Mouse (Mus musculus): ENCODE results near the gene Kdm8. TPM values are rescaled to one million over a fixed set of nuclear protein-coding genes. Genes with fewer than 3 reads are reported as not detected.

Kdm8 gene
- total RNA-seq, 2 experiments from 2014 or later: 3.5 to 3.9 TPM

GRCm38 (mm10) chr7:125503374-125504092 is 59.1 kb downstream of the Kdm8 start:
- DNase-seq: no peak

DNA sequence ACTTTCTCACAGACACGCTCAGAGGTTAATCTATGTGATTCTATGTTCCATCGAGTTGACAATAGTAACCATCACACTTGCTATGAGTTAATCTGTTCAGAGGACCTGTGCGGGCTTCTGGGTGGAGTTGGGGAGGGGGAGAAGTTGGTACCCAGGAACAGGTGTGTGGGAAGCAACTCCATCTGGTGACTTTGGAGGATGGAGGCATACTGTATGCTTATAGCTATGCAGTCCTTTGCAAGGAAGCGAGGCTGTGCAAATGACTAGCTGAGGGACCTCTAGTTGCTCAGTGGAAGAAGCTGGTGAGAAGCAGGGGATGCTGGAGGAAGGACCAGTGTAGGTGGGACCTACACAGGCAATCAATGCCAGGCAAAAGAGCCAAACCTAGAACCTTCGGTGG is 60.1 kb downstream of the Kdm8 start:
- peak in 1 of 2 experiments; percentile 12 for DNase-seq

GRCm38 (mm10) chr7:125505568-125505967 is 61.1 kb downstream of the Kdm8 start:
- DNase-seq: no peak

DNA sequence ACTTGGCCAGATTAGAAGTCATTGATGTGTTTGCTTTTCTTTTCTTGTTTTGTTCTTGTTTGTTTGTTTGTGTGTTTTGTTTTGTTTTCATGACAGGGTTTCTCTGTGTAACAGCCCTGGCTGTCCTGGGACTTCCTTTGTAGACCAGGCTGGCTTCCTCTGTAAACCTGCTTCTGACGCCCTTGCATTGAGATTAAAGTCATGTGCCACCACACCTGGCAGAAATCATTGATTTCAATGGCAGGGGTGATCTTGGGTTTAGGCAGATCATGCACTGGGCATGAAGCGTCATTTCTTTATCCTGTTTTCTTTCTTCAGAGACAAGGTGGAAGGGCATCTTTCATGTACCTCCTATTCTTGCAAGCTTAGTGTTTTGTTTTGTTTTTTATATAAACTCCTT is 62.8 kb downstream of the Kdm8 start:
- no peak for DNase-seq

DNA sequence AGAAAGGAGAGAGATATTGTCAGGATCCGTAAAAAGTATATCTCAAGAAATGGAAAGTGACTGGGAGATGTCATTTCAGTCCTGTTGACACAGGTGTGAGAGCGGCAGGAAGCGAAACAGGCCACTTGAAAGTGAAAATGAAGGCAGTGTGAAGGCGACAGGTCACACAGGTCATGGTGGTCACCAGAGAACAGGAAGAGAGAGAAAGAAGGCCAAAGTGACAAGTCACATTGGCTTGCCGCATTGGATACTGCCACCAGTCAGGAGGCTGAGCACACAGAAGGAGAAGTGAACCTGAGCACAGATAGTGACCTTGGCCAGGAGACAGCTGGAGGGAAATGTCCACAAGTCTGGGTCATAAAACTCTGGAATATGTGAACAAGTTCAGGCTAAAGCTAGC is 67.0 kb downstream of the Kdm8 start:
- DNase-seq: no peak

GRCm38 (mm10) chr7:125511852-125512251 is 67.4 kb downstream of the Kdm8 start:
- DNase-seq: no peak

Other genes starting within 250 kb of the Kdm8 start
- gene Nsmce1, start 46.9 kb downstream of the Kdm8 start, total RNA-seq (2021): 10 to 100 TPM; 14.8 to 18.1 TPM
- gene Il4ra, start 107.4 kb downstream of the Kdm8 start, total RNA-seq (2021): 1 to 10 TPM; 3.1 to 3.5 TPM
- gene Il21r, start 158.8 kb downstream of the Kdm8 start, total RNA-seq (2021): 1 to 10 TPM in 1 of 2 experiments, under 1 TPM in 1; 0.75 to 1.4 TPM

Data from layer of hippocampus, postnatal 36 days (tissue).